Mouse (Mus musculus): ENCODE results near the gene Ccdc159. TPM values are rescaled to one million over a fixed set of nuclear protein-coding genes. Genes with fewer than 3 reads are reported as not detected.

Ccdc159 gene
- polyA plus RNA-seq, 1 experiment = not detected

- Histone ChIP-seq H3K4me1 (ENCODE audit: control insufficient read depth, insufficient read depth, low read length) (peaks cover 5% of the 10 kb centered on the region; the same call in 1 of the 2 replicates), H3K27ac (ENCODE audit: control insufficient read depth, insufficient read depth, low read depth, low read length, poor library complexity) (no peak overlapping the region), H3K4me3 (replicated peaks; ENCODE audit: control insufficient read depth, low read depth, low read length) (no peak overlapping the region)
- WGBS = 55% methylated on average over 6 of the region's 6 CpGs
- TF ChIP-seq POLR2A (IDR thresholded peaks at IDR 0.05; ENCODE audit: borderline replicate concordance, control insufficient read depth, low read depth, low read length) (no peak), CTCF (IDR thresholded peaks at IDR 0.05; ENCODE audit: control insufficient read depth, insufficient read depth, low read length) (no peak)
These were observed 1.1 kb upstream of the Ccdc159 start for GRCm38 (mm10) chr9:21926155-21926554.

- peaks cover 2% of the 10 kb centered on the region; the same call in 1 of the 2 replicates for H3K4me1 ChIP-seq (ENCODE audit: control insufficient read depth, insufficient read depth, low read length)
- H3K4me3 ChIP-seq (replicated peaks; ENCODE audit: control insufficient read depth, low read depth, low read length) = peak overlapping the region; percentile 72
- no peak overlapping the region for H3K27ac ChIP-seq (ENCODE audit: control insufficient read depth, insufficient read depth, low read depth, low read length, poor library complexity)
- TF ChIP-seq CTCF (IDR thresholded peaks at IDR 0.05; ENCODE audit: control insufficient read depth, insufficient read depth, low read length) (no peak), POLR2A (IDR thresholded peaks at IDR 0.05; ENCODE audit: borderline replicate concordance, control insufficient read depth, low read depth, low read length) (no peak)
- WGBS = 2% methylated on average over 6 of the region's 6 CpGs
These were observed 487 bp upstream of the Ccdc159 start for GRCm38 (mm10) chr9:21926784-21927183.

GRCm38 (mm10) chr9:21929208-21929607, 1.9 kb downstream of the Ccdc159 start:
- no peak for TF ChIP-seq POLR2A (IDR thresholded peaks at IDR 0.05; ENCODE audit: borderline replicate concordance, control insufficient read depth, low read depth, low read length)
- TF ChIP-seq CTCF (IDR thresholded peaks at IDR 0.05; ENCODE audit: control insufficient read depth, insufficient read depth, low read length) = no peak
- 68% methylated on average over 3 of the region's 3 CpGs for WGBS
- H3K4me1 ChIP-seq (ENCODE audit: control insufficient read depth, insufficient read depth, low read length) = peaks cover 1% of the 10 kb centered on the region; the same call in 1 of the 2 replicates
- no peak overlapping the region for H3K27ac ChIP-seq (ENCODE audit: control insufficient read depth, insufficient read depth, low read depth, low read length, poor library complexity)
- no peak overlapping the region for H3K4me3 ChIP-seq (replicated peaks; ENCODE audit: control insufficient read depth, low read depth, low read length)

- H3K4me3 ChIP-seq (replicated peaks; ENCODE audit: control insufficient read depth, low read depth, low read length) = no peak overlapping the region
- WGBS = 61% methylated on average over 2 of the region's 2 CpGs
- TF ChIP-seq POLR2A (IDR thresholded peaks at IDR 0.05; ENCODE audit: borderline replicate concordance, control insufficient read depth, low read depth, low read length) (no peak), CTCF (IDR thresholded peaks at IDR 0.05; ENCODE audit: control insufficient read depth, insufficient read depth, low read length) (no peak)
- no peaks in the 10 kb centered on the region; the same call in 1 of the 2 replicates for H3K4me1 ChIP-seq (ENCODE audit: control insufficient read depth, insufficient read depth, low read length)
- H3K27ac ChIP-seq (ENCODE audit: control insufficient read depth, insufficient read depth, low read depth, low read length, poor library complexity) = no peak overlapping the region
These were observed 4.7 kb downstream of the Ccdc159 start for GRCm38 (mm10) chr9:21932006-21932405.

GRCm38 (mm10) chr9:21932445-21933137, 5.3 kb downstream of the Ccdc159 start:
- H3K27ac ChIP-seq (ENCODE audit: control insufficient read depth, insufficient read depth, low read depth, low read length, poor library complexity) = no peak overlapping the region
- 63% methylated on average over 12 of the region's 12 CpGs for WGBS
- TF ChIP-seq POLR2A (IDR thresholded peaks at IDR 0.05; ENCODE audit: borderline replicate concordance, control insufficient read depth, low read depth, low read length) (no peak), CTCF (IDR thresholded peaks at IDR 0.05; ENCODE audit: control insufficient read depth, insufficient read depth, low read length) (no peak)
- no peaks in the 10 kb centered on the region for H3K4me1 ChIP-seq (ENCODE audit: control insufficient read depth, insufficient read depth, low read length)
- no peak overlapping the region for H3K4me3 ChIP-seq (replicated peaks; ENCODE audit: control insufficient read depth, low read depth, low read length)

- Histone ChIP-seq H3K4me3 (replicated peaks; ENCODE audit: control insufficient read depth, low read depth, low read length) (no peak overlapping the region), H3K4me1 (ENCODE audit: control insufficient read depth, insufficient read depth, low read length) (no peaks in the 10 kb centered on the region), H3K27ac (ENCODE audit: control insufficient read depth, insufficient read depth, low read depth, low read length, poor library complexity) (no peak overlapping the region)
- TF ChIP-seq CTCF (IDR thresholded peaks at IDR 0.05; ENCODE audit: control insufficient read depth, insufficient read depth, low read length) (no peak), POLR2A (IDR thresholded peaks at IDR 0.05; ENCODE audit: borderline replicate concordance, control insufficient read depth, low read depth, low read length) (no peak)
- 86% methylated on average over 12 of the region's 12 CpGs for WGBS
These were observed 6.8 kb downstream of the Ccdc159 start for GRCm38 (mm10) chr9:21934021-21934420.

GRCm38 (mm10) chr9:21935466-21936131, 8.3 kb downstream of the Ccdc159 start:
- 66% methylated on average over 7 of the region's 7 CpGs for WGBS
- Histone ChIP-seq H3K4me1 (ENCODE audit: control insufficient read depth, insufficient read depth, low read length) (no peaks in the 10 kb centered on the region), H3K4me3 (replicated peaks; ENCODE audit: control insufficient read depth, low read depth, low read length) (no peak overlapping the region), H3K27ac (ENCODE audit: control insufficient read depth, insufficient read depth, low read depth, low read length, poor library complexity) (no peak overlapping the region)
- no peak for TF ChIP-seq POLR2A (IDR thresholded peaks at IDR 0.05; ENCODE audit: borderline replicate concordance, control insufficient read depth, low read depth, low read length)
- no peak for TF ChIP-seq CTCF (IDR thresholded peaks at IDR 0.05; ENCODE audit: control insufficient read depth, insufficient read depth, low read length)

- Histone ChIP-seq H3K27ac (ENCODE audit: control insufficient read depth, insufficient read depth, low read depth, low read length, poor library complexity) (peak within 1 kb of the TSS; percentile 22; the same call in 1 of the 2 replicates), H3K4me1 (ENCODE audit: control insufficient read depth, insufficient read depth, low read length) (no peaks in the 10 kb centered on the region), H3K4me3 (replicated peaks; ENCODE audit: control insufficient read depth, low read depth, low read length) (peak within 1 kb of the TSS; percentile 49)
- TF ChIP-seq CTCF (IDR thresholded peaks at IDR 0.05; ENCODE audit: control insufficient read depth, insufficient read depth, low read length) (no peak), POLR2A (IDR thresholded peaks at IDR 0.05; ENCODE audit: borderline replicate concordance, control insufficient read depth, low read depth, low read length) (no peak)
- WGBS = 4% methylated on average over 43 of the region's 43 CpGs
These were observed 9.7 kb downstream of the Ccdc159 start, which contains the start of gene Plppr2 for GRCm38 (mm10) chr9:21936692-21937570. TSS of gene Plppr2 (plus strand) at chr9:21937033.
